Mouse (Mus musculus): ENCODE results near the gene Slc36a1. TPM values are rescaled to one million over a fixed set of nuclear protein-coding genes. Genes with fewer than 3 reads are reported as not detected.

Gene Slc36a1
- total and polyA plus RNA-seq, 3 experiments: 0.51 to 5.0 (median 2.5) TPM

GRCm38 (mm10) chr11:55217880-55218279 lies 13.7 kb downstream of the Slc36a1 start:
- H3K9me3 ChIP-seq (replicated peaks; ENCODE audit: low read length): no peaks in the 10 kb centered on the region
- peaks cover 7 to 72% of the 10 kb centered on the region in 2 experiments for H3K36me3 ChIP-seq (replicated peaks in 1 of 2; ENCODE audit: control insufficient read depth in 1 of 2, insufficient read depth in 1 of 2, low read length in 1 of 2)
- no peaks in the 10 kb centered on the region for H3K4me1 ChIP-seq (ENCODE audit: control insufficient read depth in 1 of 2, insufficient read depth in 2 of 2)
- no peak overlapping the region for H3K4me2 ChIP-seq (ENCODE audit: insufficient read depth, low read depth, poor library complexity, severe bottlenecking)
- in situ Hi-C loops (cut with MboI; ENCODE audit: low pct_ligation_motif_present, low pct_unique_long_range_greater_than_20kb, low sequenced_read_pairs) (no loop called here), dilution Hi-C loops (cut with MboI; ENCODE audit: extremely low pct_ligation_motif_present, extremely low pct_unique_long_range_greater_than_20kb, low sequenced_read_pairs) (no loop called here)
- DNase-seq (ENCODE audit: extremely low read depth): no peak
- H3K9ac ChIP-seq (ENCODE audit: insufficient read depth, low read depth): no peak overlapping the region
- H3K4me3 ChIP-seq (replicated peaks in 1 of 3; ENCODE audit: low read depth in 2 of 3, low read length in 2 of 3, poor library complexity in 1 of 3): no peak overlapping the region
- TF ChIP-seq SIN3A (IDR thresholded peaks at IDR 0.05; ENCODE audit: low read length) (no peak), CHD1 (IDR thresholded peaks at IDR 0.05; ENCODE audit: low read depth, low read length) (no peak), RAD21 (IDR thresholded peaks at IDR 0.05; ENCODE audit: low read depth, low read length) (no peak)
- no peak overlapping the region for H3K27ac ChIP-seq (ENCODE audit: insufficient read depth, low read depth)
- no peaks in the 10 kb centered on the region for H3K79me2 ChIP-seq (replicated peaks; ENCODE audit: control insufficient read depth, extremely low read depth, insufficient read depth, poor library complexity, severe bottlenecking)
- no peaks in the 10 kb centered on the region for H3K27me3 ChIP-seq (replicated peaks)

GRCm38 (mm10) chr11:55218473-55218872 lies 14.3 kb downstream of the Slc36a1 start:
- Histone ChIP-seq H3K27ac (ENCODE audit: insufficient read depth, low read depth) (no peak overlapping the region), H3K36me3 (replicated peaks in 1 of 2; ENCODE audit: control insufficient read depth in 1 of 2, insufficient read depth in 1 of 2, low read length in 1 of 2) (peaks cover 8 to 78% of the 10 kb centered on the region in 2 experiments), H3K27me3 (replicated peaks) (no peaks in the 10 kb centered on the region), H3K4me1 (ENCODE audit: control insufficient read depth in 1 of 2, insufficient read depth in 2 of 2) (no peaks in the 10 kb centered on the region), H3K9me3 (replicated peaks; ENCODE audit: low read length) (no peaks in the 10 kb centered on the region), H3K4me2 (ENCODE audit: insufficient read depth, low read depth, poor library complexity, severe bottlenecking) (no peak overlapping the region), H3K9ac (ENCODE audit: insufficient read depth, low read depth) (no peak overlapping the region), H3K79me2 (replicated peaks; ENCODE audit: control insufficient read depth, extremely low read depth, insufficient read depth, poor library complexity, severe bottlenecking) (no peaks in the 10 kb centered on the region), H3K4me3 (replicated peaks in 1 of 3; ENCODE audit: low read depth in 2 of 3, low read length in 2 of 3, poor library complexity in 1 of 3) (no peak overlapping the region)
- TF ChIP-seq ZKSCAN1 (IDR thresholded peaks at IDR 0.05; ENCODE audit: borderline replicate concordance, low read depth, low read length): no peak
- no peak for TF ChIP-seq CTCF (conservative IDR thresholded peaks at IDR 0.05 in 1 of 2, IDR thresholded peaks at IDR 0.05 in 1 of 2; ENCODE audit: low read depth in 2 of 2, low read length in 2 of 2)
- dilution Hi-C loops (cut with MboI; ENCODE audit: extremely low pct_ligation_motif_present, extremely low pct_unique_long_range_greater_than_20kb, low sequenced_read_pairs) (no loop called here), in situ Hi-C loops (cut with MboI; ENCODE audit: low pct_ligation_motif_present, low pct_unique_long_range_greater_than_20kb, low sequenced_read_pairs) (no loop called here)
- no peak for DNase-seq (ENCODE audit: extremely low read depth)

- in situ Hi-C loops (cut with MboI; ENCODE audit: low pct_ligation_motif_present, low pct_unique_long_range_greater_than_20kb, low sequenced_read_pairs) (no loop called here), dilution Hi-C loops (cut with MboI; ENCODE audit: extremely low pct_ligation_motif_present, extremely low pct_unique_long_range_greater_than_20kb, low sequenced_read_pairs) (no loop called here)
- Histone ChIP-seq H3K4me1 (ENCODE audit: control insufficient read depth in 1 of 2, insufficient read depth in 2 of 2) (no peaks in the 10 kb centered on the region), H3K27ac (ENCODE audit: insufficient read depth, low read depth) (no peak overlapping the region), H3K79me2 (replicated peaks; ENCODE audit: control insufficient read depth, extremely low read depth, insufficient read depth, poor library complexity, severe bottlenecking) (no peaks in the 10 kb centered on the region), H3K9ac (ENCODE audit: insufficient read depth, low read depth) (no peak overlapping the region), H3K9me3 (replicated peaks; ENCODE audit: low read length) (no peaks in the 10 kb centered on the region), H3K4me2 (ENCODE audit: insufficient read depth, low read depth, poor library complexity, severe bottlenecking) (no peak overlapping the region), H3K27me3 (replicated peaks) (no peaks in the 10 kb centered on the region), H3K4me3 (replicated peaks in 1 of 3; ENCODE audit: low read depth in 2 of 3, low read length in 2 of 3, poor library complexity in 1 of 3) (no peak overlapping the region), H3K36me3 (replicated peaks in 1 of 2; ENCODE audit: control insufficient read depth in 1 of 2, insufficient read depth in 1 of 2, low read length in 1 of 2) (peaks cover 18 to 84% of the 10 kb centered on the region in 2 experiments)
- no peak for DNase-seq (ENCODE audit: extremely low read depth)
- TF ChIP-seq JUND (conservative IDR thresholded peaks at IDR 0.05; ENCODE audit: low read depth, low read length) (no peak), KAT2A (IDR thresholded peaks at IDR 0.05; ENCODE audit: insufficient replicate concordance, low read length) (no peak), ZNF384 (IDR thresholded peaks at IDR 0.05; ENCODE audit: low read depth, low read length) (no peak), PAX5 (IDR thresholded peaks at IDR 0.05; ENCODE audit: low read length) (no peak), E2F4 (IDR thresholded peaks at IDR 0.05; ENCODE audit: insufficient replicate concordance, low read depth, low read length) (no peak), USF2 (conservative IDR thresholded peaks at IDR 0.05; ENCODE audit: low read depth, low read length) (no peak), MYC (IDR thresholded peaks at IDR 0.05; ENCODE audit: low read depth, low read length) (no peak), TBP (conservative IDR thresholded peaks at IDR 0.05; ENCODE audit: low read depth, low read length) (no peak), CTCF (conservative IDR thresholded peaks at IDR 0.05 in 1 of 2, IDR thresholded peaks at IDR 0.05 in 1 of 2; ENCODE audit: low read depth in 2 of 2, low read length in 2 of 2) (no peak), SIN3A (IDR thresholded peaks at IDR 0.05; ENCODE audit: low read length) (no peak), MAZ (IDR thresholded peaks at IDR 0.05; ENCODE audit: low read depth, low read length) (no peak), NELFE (IDR thresholded peaks at IDR 0.05; ENCODE audit: low read depth, low read length) (no peak), ZC3H11A (IDR thresholded peaks at IDR 0.05; ENCODE audit: low read depth, low read length) (no peak), USF1 (IDR thresholded peaks at IDR 0.05; ENCODE audit: low read depth, low read length) (no peak), UBTF (IDR thresholded peaks at IDR 0.05; ENCODE audit: low read depth, low read length) (no peak), RAD21 (IDR thresholded peaks at IDR 0.05; ENCODE audit: low read depth, low read length) (no peak)
Observed at GRCm38 (mm10) chr11:55221306-55221705, 17.2 kb downstream of the Slc36a1 start.
